Mouse (Mus musculus) retina, embryonic 14.5 days (tissue): ENCODE results near the gene Epha4.

ENCODE experiments used
- DNase-seq: peaks from one replicate; pipeline ENCODE4 v3.0.0-alpha.2; 2015; ENCODE audit warnings: low spot score

Epha4 gene

DNA sequence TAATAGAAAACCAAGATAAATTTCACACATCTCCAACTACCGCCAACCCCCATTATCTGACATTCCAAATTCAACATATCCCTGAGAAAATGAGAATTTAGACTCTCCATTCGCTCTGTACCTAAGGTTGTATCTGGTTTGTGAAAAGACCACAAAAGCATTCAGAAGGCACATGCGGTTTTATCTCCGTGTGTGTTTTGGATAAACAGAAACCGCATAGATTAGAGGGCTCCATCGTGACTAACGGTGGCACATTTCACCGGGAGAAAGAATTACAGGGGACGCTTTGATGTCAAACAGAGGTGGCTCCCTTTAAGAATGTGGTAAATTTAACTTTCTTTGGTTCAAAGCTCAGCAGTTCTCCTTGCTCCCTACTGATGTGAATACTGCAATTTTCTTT lies 107.5 kb downstream of the Epha4 start:
- DNase-seq, result no peak

DNA sequence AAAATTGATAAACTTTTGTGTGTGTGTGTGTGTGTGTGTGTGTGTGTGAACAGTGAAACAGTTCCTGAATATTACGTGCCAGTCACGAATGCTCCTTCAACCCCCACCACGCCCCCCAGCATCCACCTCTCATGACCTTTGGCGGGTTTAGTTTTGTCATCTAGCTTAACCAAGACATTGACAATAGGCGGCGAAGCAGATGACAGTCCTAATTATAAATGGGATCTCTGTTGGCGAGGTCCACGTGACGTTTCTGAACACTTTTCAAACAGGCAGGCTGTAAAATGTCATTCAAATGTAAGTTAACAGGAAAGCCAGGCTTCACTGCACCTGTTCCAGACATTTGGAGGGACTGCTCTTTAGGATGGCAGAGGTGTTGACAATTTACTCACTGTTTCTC lies 108.3 kb downstream of the Epha4 start:
- peak; percentile 51 for DNase-seq

DNA sequence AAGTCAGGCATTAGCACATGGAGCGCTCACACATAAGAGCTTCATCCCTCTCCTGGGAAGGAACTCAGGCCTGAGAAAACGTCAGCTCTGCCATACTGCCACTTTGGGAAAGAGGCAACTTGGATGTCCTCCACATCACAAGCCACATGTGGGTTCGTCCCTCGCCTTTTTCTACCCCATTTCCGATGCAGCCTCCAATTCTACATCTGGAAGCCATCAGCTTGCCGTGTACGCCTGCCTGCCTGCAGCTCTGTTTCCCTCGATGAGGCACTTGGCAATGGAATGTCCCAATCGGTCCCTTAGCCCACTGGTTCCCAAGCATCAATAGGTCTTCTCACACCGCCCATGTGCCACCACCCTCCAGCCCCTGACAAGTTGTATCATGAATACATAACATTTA lies 110.4 kb downstream of the Epha4 start:
- DNase-seq, result no peak

DNA sequence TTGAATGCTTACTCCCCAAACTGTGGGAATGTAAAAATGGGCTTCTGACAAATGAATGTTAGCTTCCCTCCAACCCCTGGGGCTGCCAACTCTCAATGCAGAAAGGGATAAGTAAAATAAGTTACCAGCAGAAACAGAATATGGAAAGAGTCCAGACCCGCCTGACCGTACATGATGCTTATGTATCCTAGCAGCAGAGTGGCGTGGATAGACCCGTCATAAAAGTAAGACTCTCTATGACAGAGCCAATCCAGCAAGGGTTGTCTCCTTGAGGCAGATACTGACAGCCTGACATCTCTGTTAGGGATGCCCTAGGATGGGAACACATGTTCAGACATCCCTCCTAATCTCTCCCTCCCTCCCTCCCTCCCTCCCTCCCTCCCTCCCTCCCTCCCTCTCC lies 111.9 kb downstream of the Epha4 start:
- no peak for DNase-seq

DNA sequence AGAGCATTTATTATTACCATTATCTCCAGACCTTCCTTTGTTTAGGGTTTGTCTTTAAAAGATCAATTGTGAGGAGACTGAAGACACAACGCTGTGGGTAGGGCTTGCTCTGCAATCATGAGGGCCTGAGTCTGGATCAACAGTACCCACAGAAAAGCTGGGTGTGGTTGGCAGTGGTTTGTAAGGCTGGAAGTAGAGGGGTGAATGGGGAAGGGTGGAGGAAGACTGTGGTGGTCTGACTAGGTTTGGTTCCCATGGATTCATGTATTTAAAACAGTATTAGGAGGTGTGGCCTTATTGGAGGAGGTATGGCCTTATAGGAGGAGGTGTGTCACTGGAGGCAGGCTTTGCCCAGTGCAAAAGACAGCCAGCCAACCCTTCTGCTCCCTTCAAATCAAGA lies 113.4 kb downstream of the Epha4 start:
- DNase-seq, result no peak

DNA sequence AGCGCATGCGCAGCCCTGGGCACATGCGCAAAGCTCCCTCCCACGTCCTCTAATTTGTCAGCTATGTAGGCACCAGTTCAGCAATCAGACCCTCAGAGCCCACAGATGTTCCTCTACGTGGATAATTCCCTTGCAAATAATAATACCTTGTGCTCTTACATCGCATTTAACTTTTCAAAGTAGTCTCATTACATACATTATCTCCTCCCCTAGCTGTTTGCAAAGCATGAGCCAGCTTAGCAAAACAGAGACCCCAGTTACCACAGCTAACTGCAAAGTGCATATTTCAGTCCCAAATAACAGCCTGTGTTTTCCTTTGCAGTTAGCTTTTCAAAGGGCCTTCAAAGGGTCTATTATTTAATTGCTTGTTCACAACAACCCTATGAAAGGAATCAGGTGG lies 123.3 kb downstream of the Epha4 start:
- DNase-seq, result no peak

DNA sequence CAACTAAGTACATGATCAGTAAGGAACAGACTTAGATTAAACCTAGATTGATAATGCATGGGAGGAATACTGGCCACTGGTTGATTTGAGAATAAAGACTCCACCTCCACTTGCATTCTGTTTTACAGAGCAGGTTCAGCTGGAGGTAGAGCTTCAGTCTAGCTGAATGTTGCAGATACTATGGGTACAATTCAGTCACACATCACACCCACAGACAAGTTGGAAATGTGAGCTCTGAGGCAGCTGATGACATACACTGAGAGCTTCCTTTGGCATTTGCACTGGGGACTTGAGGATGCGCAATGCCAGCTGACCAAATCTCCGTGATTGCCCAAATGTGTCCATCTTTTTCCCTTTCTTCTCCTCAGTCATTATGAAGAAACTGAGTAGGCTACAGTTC lies 125.8 kb downstream of the Epha4 start:
- no peak for DNase-seq

DNA sequence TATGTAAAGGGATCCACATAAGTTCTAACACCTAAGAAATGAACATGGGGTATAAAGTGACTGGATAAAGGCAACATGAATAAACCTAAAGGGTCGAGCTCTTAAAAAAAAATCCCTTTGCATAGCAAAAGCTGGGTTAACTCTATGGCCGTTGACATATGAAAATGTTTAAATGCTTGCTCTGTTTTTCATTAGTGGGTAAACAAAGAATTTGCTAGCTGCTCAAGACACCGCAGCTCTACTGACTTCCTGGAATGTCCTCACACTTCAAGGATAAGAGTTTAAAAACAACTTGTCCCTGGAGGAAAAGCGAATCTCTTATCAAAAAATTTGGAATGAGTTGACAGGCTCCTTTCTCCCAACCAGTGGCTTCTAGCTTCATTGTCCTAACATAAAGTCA lies 126.3 kb downstream of the Epha4 start:
- DNase-seq, result no peak

DNA sequence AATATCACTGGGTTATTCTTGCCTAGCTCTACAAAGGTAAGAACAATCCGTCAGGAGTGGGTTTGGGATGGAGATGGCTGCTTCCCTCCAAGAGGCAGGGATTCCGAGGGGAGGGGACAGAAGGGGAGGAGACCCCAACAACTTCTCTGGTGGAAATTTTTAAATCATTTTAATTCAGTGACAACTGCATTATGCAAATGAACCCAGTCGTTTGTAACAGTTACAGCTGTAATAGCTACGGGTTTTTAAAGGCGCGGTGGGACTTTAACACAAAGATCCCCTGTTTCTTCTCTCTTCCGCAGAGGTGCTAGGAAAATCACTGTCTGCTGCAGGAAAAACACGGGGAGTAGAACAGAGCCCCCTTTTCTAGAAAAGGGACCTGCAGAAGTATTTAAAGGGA lies 129.3 kb downstream of the Epha4 start:
- DNase-seq, result no peak

DNA sequence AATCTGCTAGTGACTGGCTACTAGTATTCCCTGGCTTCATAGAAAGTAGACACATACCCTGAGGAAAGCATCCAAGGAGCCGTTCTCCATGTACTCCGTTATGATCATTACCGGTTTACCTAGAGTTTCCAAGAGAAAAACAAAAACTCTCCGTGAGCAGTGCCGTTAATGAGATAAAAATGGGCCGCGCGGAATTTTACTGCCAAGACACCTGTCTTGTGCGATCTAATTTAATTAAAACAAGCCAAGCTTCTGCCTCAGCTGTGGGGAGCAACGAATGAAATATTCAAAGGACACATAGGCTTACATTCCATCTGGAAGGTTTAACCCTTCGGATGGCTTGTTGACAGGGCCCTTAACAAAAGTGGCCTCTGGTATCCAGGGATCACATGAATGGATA lies 131.4 kb downstream of the Epha4 start:
- DNase-seq, result peak; percentile 27

DNA sequence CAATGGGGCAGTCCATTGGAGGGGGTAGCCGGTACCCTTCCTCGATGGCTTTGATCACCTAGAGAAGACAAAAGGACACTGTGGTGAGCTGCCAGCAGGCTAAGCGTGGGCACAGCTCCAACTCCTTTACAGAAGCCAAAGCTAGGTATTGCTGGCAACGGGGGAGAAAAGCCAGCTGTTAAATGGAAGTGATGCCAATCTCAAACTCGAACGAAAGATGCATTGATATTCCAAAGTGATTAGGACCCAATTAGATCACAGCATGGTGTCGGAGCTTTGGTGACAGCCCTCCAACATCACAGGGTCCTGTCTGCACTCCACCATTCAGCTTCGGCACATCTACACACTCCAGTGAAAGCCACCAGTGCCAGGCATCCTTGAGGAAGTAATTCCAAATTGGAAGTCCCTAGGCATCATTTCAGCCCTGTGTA lies 137.3 kb downstream of the Epha4 start:
- no peak for DNase-seq

DNA sequence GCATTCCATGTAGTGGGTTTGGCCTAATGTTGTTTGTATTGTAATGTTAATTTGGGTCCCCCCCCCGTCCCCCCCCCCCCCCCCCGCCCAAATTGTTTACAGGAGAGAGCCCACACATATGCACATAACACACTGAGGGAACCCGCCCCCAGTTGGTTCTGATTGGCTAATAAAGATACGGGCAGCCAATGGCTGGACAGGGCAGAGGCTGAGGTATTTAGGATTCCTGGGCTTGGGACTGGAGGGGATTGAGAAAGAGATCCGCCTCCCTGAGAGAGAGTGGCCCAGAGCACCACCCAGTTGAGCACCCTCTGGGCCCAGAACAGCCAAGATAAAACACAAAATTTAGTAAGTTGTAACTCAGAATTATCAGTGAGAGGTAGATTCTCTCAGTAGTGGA lies 140.8 kb downstream of the Epha4 start:
- no peak for DNase-seq

DNA sequence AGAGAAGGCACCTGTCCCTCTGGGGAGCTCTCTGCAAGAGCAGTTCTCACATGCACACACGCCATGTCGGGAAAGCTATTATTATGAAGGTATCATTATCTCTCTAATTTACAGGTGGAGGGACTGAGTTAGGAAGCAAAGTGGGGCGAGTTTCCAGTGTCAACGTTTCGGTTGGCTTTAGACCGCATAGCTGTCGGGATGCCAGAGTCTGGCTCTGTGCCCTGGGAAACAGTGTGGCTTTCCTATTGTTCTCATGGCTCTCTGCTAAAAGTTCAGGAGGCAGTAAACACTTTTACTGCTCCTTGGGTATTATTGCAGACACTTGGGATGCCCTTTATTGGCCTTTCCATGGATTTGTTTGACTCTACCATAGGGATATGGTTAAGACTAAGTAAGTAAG lies 144.0 kb downstream of the Epha4 start:
- no peak for DNase-seq

DNA sequence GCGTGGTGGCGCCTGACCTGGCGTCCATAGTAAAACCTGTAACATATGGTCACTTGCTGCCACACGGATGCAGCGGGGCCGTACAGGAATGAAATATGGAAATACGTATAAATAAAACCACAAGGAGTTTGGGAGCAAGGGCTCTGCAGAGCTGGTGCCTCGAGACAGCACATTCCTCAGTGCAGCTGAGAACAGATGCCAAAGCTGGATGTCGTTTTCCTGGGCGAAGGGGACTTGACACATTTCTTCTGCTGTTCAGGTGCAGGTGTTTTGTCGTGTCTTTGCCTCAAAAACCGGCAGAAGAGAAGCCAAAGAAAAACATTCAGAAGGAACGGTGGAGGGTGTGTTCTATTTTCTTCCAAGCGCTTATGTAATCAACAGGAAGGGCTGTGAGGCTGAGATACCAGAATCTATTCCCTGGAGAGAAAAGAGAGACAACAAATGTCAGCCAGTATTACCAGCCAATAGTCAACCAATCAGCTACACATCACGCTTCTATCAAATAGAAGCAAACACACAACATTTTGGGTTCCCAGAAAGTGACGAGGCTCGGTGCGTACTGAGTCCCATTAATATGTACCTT lies 145.5 kb downstream of the Epha4 start:
- DNase-seq, result no peak

DNA sequence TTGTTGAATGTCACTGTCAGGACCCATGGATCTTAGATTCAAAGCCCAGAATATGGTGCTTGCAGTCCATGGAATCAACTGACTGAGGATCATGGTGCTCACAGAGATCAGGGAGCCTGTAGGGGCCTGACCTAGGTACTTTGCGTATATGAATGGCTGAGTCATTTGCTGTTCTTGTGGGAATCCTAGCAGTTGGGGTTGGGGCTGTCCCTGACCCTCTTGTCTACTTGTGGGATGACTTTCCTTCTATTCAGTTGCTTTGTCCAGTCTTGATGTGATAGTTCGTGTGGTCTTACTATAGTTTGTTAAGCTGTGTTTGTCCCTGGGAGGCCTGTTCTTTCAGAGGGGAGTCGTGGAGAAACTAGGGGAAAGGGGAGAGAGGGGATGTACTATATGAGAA lies 149.0 kb downstream of the Epha4 start:
- DNase-seq, result no peak

DNA sequence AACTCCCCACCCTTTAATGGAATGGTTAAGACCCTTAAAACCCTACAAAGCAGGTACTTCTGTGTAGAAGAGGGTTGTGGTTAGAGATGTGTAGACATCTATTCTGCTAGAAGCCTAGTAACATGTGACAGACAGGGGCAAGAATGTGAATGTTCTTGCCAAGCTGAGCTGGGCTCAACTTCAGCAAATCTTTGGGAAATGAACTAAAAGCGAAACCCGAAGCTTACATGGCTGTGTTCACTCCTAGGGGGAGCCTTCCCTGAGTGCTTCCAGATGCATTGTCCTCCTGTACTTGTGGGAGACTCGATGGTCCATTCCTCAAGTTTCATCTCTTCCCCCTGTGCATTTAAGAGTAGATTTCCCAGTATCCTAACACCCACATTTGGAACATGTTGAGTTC lies 150.3 kb downstream of the Epha4 start:
- DNase-seq, result no peak

DNA sequence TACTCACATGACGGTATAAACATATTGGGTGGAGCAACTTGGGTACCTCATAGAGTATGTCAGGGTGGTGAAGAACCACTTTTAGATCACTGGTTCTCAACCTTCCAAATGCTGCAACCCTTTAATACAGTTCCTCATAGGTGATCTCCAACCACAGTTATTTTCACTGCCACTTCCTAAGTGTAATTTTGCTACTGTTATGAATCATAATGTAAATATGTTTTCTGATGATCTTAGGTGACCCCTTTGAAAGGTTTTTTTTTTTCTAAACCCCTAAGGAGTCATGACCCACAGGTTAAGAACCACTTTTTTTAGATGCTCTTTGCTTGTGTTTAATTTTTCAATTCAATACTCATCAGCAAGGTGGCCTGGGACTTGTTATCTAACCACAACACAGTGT lies 151.0 kb downstream of the Epha4 start:
- no peak for DNase-seq

DNA sequence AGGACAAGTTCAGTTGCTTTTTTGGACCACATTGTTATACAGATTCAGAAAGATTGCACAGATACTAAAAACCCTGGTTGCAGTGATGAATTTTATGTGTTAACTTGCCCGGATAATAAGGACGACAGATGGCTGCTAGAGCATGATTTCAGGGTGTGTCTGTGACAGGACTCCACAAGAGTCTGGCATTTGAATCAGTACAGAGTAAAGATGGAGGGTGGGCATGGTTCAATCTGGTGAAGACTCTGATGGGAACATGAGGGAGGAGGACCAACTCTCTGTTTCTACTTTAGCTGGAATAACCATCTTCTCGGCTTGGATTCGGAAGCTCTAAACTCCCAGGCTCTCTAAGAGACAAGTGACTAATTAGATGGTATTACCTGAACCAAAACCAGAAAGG lies 168.4 kb downstream of the Epha4 start:
- no peak for DNase-seq

DNA sequence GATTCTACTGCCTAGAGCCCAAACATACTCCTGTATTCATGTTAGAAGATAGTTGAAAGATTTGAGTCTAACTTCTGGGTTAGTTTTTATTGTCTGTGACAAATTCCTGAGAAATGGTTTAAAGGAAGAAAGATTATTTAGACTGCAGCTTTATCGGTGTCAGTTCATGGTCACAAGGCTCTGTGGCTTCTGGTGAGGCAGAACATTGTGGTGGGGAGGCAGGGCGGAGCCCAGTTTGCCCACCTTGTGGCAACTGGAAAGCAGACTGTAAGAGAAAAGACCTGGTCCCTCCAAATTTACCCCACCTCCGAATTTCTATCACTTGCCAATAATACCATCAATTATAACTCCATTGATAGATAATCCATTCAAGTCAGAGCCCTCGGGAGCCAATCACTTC lies 171.1 kb downstream of the Epha4 start:
- no peak for DNase-seq

DNA sequence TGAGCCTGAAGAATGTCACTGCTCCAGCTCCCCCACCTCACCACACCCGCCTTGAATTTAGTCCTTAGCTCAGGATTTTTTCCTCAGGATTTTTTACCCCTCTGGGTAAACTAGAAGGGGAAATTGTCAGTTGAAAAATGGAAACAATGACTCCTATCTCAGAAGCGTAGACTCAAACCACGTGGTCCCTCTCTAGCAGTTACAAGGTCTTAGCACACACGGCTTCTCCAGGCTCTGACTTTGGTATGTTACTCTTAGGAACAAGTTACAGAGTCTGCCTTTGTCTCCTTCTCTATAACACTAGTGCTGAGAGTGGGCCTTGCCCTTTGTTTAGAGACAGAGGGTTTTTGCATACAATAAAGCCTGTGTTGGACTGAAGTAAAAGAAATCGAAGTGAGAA lies 175.2 kb downstream of the Epha4 start:
- DNase-seq, result no peak

DNA sequence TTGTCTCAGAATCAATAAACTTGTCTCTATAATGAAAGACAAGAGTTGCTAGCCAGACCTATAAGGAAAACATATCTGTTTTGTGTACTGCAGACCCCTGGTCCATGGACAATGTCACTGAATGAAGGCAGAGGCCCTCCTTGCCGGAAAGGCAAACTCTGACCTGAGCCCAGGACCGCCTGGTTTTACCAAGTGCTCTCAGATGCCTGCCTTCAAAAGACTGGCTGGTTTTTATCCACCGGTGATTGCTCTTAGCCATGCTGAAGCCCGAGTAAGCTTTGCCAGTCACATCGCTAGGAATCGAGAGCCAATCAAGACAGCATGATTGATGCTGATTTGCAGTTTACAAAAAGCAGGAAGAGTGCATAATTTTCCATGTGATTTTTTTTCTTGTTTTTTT lies 176.5 kb downstream of the Epha4 start:
- no peak for DNase-seq

DNA sequence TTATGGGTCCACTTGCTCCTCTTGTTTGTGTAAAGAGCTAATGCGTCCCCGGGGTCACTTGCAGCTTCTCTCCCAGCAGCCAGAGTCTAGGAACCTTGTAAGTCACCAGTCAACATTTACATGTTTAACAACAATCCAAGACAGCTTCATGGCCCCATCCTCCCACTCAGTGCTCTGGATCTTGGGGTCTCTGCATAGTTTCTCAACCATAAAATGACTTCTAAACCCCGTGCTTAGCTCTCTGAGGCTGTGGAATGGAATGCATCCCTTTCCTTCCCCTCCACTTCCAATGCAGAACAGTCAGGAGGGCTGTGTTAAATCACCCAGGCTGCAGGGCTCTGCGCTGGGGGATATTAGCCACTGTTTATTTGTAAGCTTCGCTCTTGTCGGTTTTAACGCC lies 178.0 kb downstream of the Epha4 start:
- DNase-seq, result no peak

DNA sequence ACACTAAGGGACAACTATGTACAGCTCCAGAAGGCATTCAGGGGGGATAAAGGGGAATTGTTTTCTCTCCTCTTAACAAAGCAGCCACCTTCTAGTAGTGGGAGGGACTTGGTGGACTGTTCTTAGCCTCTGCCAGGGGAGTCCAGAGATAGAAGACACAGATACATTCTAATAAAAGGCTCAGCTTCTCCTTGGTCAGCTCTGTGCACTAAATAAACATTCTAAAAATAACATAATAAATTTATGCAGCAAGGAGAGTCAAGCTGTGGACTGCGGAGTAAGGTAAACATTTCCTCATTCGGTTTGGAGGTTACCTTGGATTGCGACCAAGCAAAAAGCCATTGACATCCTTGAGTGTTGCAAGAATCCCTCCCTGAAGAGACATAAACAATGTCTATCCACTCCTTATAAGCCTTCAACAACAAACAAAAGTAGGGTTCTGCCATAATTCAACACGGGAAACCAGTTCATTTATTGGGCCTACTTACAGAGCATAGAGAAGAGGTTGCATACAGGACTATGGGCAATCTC lies 196.2 kb downstream of the Epha4 start:
- DNase-seq, result no peak
